Mouse (Mus musculus) brain, embryonic 14.5 days (tissue): ENCODE measurements around the gene Ahr.
A peak's percentile ranks its signal among the peaks of the same experiment; 100 is the strongest.

ENCODE experiments used
- CTCF ChIP-seq: fragments of 200-500 bp; IDR thresholded peaks from 2 replicates; pipeline ENCODE4 v1.5.1; 2012; ENCODE audit warnings: inconsistent platforms, mild to moderate bottlenecking, moderate library complexity, borderline replicate concordance; ENCODE audit not compliant: insufficient read depth, insufficient read length; ENCODE audit errors: extremely low read depth
- POLR2A ChIP-seq: fragments of 200-500 bp; IDR thresholded peaks from 2 replicates; pipeline ENCODE4 v1.6.1; 2012; ENCODE audit warnings: mild to moderate bottlenecking, inconsistent platforms, borderline replicate concordance; ENCODE audit not compliant: poor library complexity, insufficient read depth, insufficient read length, severe bottlenecking; ENCODE audit errors: extremely low read depth

DNA sequence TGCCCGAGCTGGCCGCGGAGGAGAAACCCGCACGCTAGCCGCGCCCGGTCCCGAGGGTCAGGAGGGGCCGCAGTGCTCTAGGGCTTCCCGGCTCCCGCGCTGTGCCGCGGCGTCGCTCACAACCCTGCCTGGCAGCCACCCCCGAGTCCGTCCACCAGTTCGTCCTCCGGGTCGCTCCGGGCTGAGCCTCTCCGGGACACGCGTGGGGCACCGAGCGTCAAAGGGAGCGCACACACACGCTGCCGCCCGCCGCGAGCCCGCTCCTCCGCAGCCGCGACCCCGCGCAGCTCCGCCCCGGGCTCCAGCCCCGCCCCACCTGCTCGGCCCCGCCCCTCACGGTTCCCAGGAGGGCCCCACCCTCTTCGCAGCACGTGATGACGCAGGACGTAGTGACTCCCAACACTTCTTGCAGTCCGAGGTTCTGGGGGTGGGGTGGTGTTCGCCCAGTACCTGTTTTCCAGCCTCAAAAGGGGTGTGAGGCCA, at the start of gene Ahr:
- TF ChIP-seq CTCF (no peak), POLR2A (0 out of 2 replicates have a peak, but pooled peaks have one; percentile 43)
